ENCODE assay signal across 8 mouse cellular contexts in the genomic region with DNA sequence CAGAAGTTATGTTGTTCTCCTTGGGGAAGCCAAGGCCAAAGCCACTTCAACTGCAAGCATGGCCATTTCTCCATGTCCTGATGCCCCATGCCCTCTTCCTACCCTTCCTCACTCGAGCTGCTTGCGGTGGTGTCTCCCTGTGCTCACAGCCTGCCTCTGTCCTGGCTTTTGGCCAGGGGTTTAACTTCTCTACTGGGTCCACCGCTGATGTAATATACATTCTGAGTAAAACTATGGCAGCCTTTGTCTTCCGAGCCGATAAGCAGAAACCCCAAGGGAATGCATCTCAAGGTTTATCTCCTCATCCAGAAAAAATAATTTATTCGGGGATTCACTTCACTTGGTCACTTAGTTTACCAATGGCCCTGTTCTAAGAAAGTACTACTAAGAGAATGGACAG. TPM values are rescaled to one million over a fixed set of nuclear protein-coding genes. Genes with fewer than 3 reads are reported as not detected.
DNase-seq lines count a peak whose midpoint lies in the region; ATAC-seq and TF ChIP-seq lines count a peak whose summit lies in the region.
"Had no signal": no experiment of that assay in that cellular context is flagged by ENCODE, and none has a peak within 500 bp of the region (broad histone marks: within the 10 kb centered on the region; RNA-seq: fewer than 3 reads in every experiment).

No protein-coding gene starts in this region.

- H3K27me3 ChIP-seq in limb, embryonic 15.5 days, result no peaks in the 10 kb centered on the region
- no peaks in the 10 kb centered on the region for H3K27me3 ChIP-seq in limb, embryonic 10.5 days (ENCODE audit: low read depth, poor library complexity, severe bottlenecking)
- H3K27me3 ChIP-seq in heart, embryonic 14.5 days (ENCODE audit: control insufficient read depth, insufficient read depth, low read length), result no peaks in the 10 kb centered on the region

- no peak for TF ChIP-seq CTCF in bone marrow macrophage, adult 2 months (IDR thresholded peaks at IDR 0.05; ENCODE audit: low read depth, low read length)

- H3K4me1 ChIP-seq in limb, embryonic 15.5 days, result peaks cover 6% of the 10 kb centered on the region; the same call in 1 of the 2 replicates
- H3K4me1 ChIP-seq in limb, embryonic 10.5 days, result peaks cover 8% of the 10 kb centered on the region; the same call in 1 of the 2 replicates
- peaks cover 25% of the 10 kb centered on the region for H3K4me1 ChIP-seq in bone marrow macrophage, adult 2 months (ENCODE audit: control insufficient read depth, insufficient read depth, low read length)
- H3K4me1 ChIP-seq in heart, embryonic 14.5 days (ENCODE audit: control insufficient read depth in 2 of 2, insufficient read depth in 2 of 2, low read length in 2 of 2), result peaks cover 0 to 19% of the 10 kb centered on the region in 2 experiments; a peak in 1 of 4 replicates

- H3K9ac ChIP-seq in limb, embryonic 15.5 days, result no peak overlapping the region
- no peak overlapping the region; the same call in 1 of the 2 replicates for H3K9ac ChIP-seq in heart, embryonic 14.5 days (ENCODE audit: low read length)

- H3K9me3 ChIP-seq in limb, embryonic 15.5 days, result no peaks in the 10 kb centered on the region
- H3K9me3 ChIP-seq in limb, embryonic 10.5 days (replicated peaks), result no peaks in the 10 kb centered on the region
- H3K9me3 ChIP-seq in heart, embryonic 14.5 days (ENCODE audit: control insufficient read depth, low read length), result no peaks in the 10 kb centered on the region

- H3K4me3 ChIP-seq in limb, embryonic 15.5 days, result peak overlapping the region; percentile 69; the same call in 1 of the 2 replicates
- no peak overlapping the region for H3K4me3 ChIP-seq in limb, embryonic 10.5 days
- H3K4me3 ChIP-seq in bone marrow macrophage, adult 2 months (ENCODE audit: insufficient read depth, low read length), result peak overlapping the region; percentile 32; the same call in 1 of the 2 replicates
- H3K4me3 ChIP-seq in heart, embryonic 14.5 days (ENCODE audit: control insufficient read depth in 1 of 2, insufficient read depth in 1 of 2, low read depth in 1 of 2, low read length in 2 of 2), result no peak overlapping the region

- TF ChIP-seq POLR2A in bone marrow macrophage, adult 2 months (IDR thresholded peaks at IDR 0.05; ENCODE audit: borderline replicate concordance, low read depth, low read length), result no peak

- no peak for ATAC-seq in limb, embryonic 15.5 days (ENCODE audit: insufficient number of reproducible peaks, low FRiP score, low TSS enrichment, low read depth)
- no peak for ATAC-seq in heart, embryonic 14.5 days (ENCODE audit: insufficient number of reproducible peaks, insufficient read depth, low FRiP score, low read depth)

- 0 out of 2 replicates have a peak, but pooled peaks cover 5% of the 10 kb centered on the region for H3K36me3 ChIP-seq in limb, embryonic 15.5 days
- H3K36me3 ChIP-seq in limb, embryonic 10.5 days, result peaks cover 7% of the 10 kb centered on the region
- peaks cover 9% of the 10 kb centered on the region for H3K36me3 ChIP-seq in heart, embryonic 14.5 days (ENCODE audit: control insufficient read depth, insufficient read depth, low read length)

- DNase-seq in limb, embryonic 10.5 days (ENCODE audit: low spot score), result no peak
- DNase-seq in naive thymus-derived CD4-positive, alpha-beta T cell, adult 2 months (ENCODE audit: low read depth), result peak; percentile 51
- no peak for DNase-seq in adrenal gland, postnatal 36 days
- DNase-seq in adrenal gland, adult 8-10 months, result no peak

- H3K4me2 ChIP-seq in limb, embryonic 15.5 days, result no peak overlapping the region
- peak overlapping the region; percentile 68 for H3K4me2 ChIP-seq in heart, embryonic 14.5 days (ENCODE audit: low read length)

- H3K27ac ChIP-seq in limb, embryonic 15.5 days, result no peak overlapping the region
- H3K27ac ChIP-seq in limb, embryonic 10.5 days, result no peak overlapping the region
- peak overlapping the region; percentile 88 for H3K27ac ChIP-seq in bone marrow macrophage, adult 2 months (ENCODE audit: insufficient read depth, low read depth, low read length)
- H3K27ac ChIP-seq in heart, embryonic 14.5 days (replicated peaks in 1 of 2; ENCODE audit: control insufficient read depth in 1 of 2, insufficient read depth in 1 of 2, low read depth in 2 of 2, low read length in 2 of 2), result peak overlapping the region; percentile 66 to 71

- WGBS in limb, embryonic 15.5 days, result 77% methylated on average over 6 of the region's 6 CpGs
- 82% methylated on average over 6 of the region's 6 CpGs for whole genome bisulfite sequencing in limb, embryonic 10.5 days
- 38% methylated on average over 6 of the region's 6 CpGs for WGBS in heart, embryonic 14.5 days

RNA-seq across cellular contexts. Expression of a gene that starts 0.8 kb away (rescaled TPM):
- polyA plus RNA-seq in limb, embryonic 15.5 days (2015; fragmentation: Nextera tagmentation; extraction: Ambion mirVana), result 344 and 349 TPM in 2 replicates
- polyA plus RNA-seq in limb, embryonic 10.5 days (2016; fragmentation: Nextera tagmentation; extraction: Ambion mirVana), result 73.7 and 87.1 TPM in 2 replicates
- 8,073 and 8,193 TPM in 2 replicates for polyA plus RNA-seq in bone marrow macrophage, adult 2 months (2012; ENCODE audit: insufficient read depth, insufficient read length, missing spikeins)
- 299 and 301 TPM in 2 replicates for polyA plus RNA-seq in heart, embryonic 14.5 days (2014; fragmentation: Nextera tagmentation; extraction: Ambion mirVana)
- 100 to 1,000 TPM; 632 to 981 TPM for total RNA-seq in adrenal gland, postnatal 36 days (2021)
- 100 to 1,000 TPM; 769 to 879 (median 834) TPM for total RNA-seq in adrenal gland, adult 8-10 months (2022)

RNA-seq across cellular contexts. Expression of a gene that starts 13.8 kb away (rescaled TPM):
- polyA plus RNA-seq in limb, embryonic 15.5 days (2015; fragmentation: Nextera tagmentation; extraction: Ambion mirVana), result 0.10 TPM in 1 of 2 replicates, not detected in the other
- polyA plus RNA-seq in limb, embryonic 10.5 days (2016; fragmentation: Nextera tagmentation; extraction: Ambion mirVana), result 0.08 TPM in 1 of 2 replicates, not detected in the other
- not detected in 2 replicates for polyA plus RNA-seq in bone marrow macrophage, adult 2 months (2012; ENCODE audit: insufficient read depth, insufficient read length, missing spikeins)
- 0.11 and 0.15 TPM in 2 replicates for polyA plus RNA-seq in heart, embryonic 14.5 days (2014; fragmentation: Nextera tagmentation; extraction: Ambion mirVana)
- under 1 TPM; 0.16 to 0.17 TPM for total RNA-seq in adrenal gland, postnatal 36 days (2021)
- total RNA-seq in adrenal gland, adult 8-10 months (2022), result not detected
- total RNA-seq: left cerebral cortex, postnatal 14 days had no signal

RNA-seq across cellular contexts. Expression of a gene that starts 28.5 kb away (rescaled TPM):
- 7.3 and 7.5 TPM in 2 replicates for polyA plus RNA-seq in limb, embryonic 15.5 days (2015; fragmentation: Nextera tagmentation; extraction: Ambion mirVana)
- 9.8 and 12.1 TPM in 2 replicates for polyA plus RNA-seq in limb, embryonic 10.5 days (2016; fragmentation: Nextera tagmentation; extraction: Ambion mirVana)
- polyA plus RNA-seq in bone marrow macrophage, adult 2 months (2012; ENCODE audit: insufficient read depth, insufficient read length, missing spikeins), result 15.3 and 16.4 TPM in 2 replicates
- 6.1 TPM in 2 replicates for polyA plus RNA-seq in heart, embryonic 14.5 days (2014; fragmentation: Nextera tagmentation; extraction: Ambion mirVana)
- total RNA-seq in adrenal gland, postnatal 36 days (2021), result 10 to 100 TPM; 18.4 to 20.5 TPM
- total RNA-seq in adrenal gland, adult 8-10 months (2022), result 10 to 100 TPM; 20.0 to 25.0 (median 23.5) TPM

RNA-seq across cellular contexts. Expression of a gene that starts 39.3 kb away (rescaled TPM):
- not detected in 2 replicates for polyA plus RNA-seq in limb, embryonic 15.5 days (2015; fragmentation: Nextera tagmentation; extraction: Ambion mirVana)
- not detected in 2 replicates for polyA plus RNA-seq in limb, embryonic 10.5 days (2016; fragmentation: Nextera tagmentation; extraction: Ambion mirVana)
- polyA plus RNA-seq in bone marrow macrophage, adult 2 months (2012; ENCODE audit: insufficient read depth, insufficient read length, missing spikeins), result 0.23 and 0.33 TPM in 2 replicates
- not detected in 2 replicates for polyA plus RNA-seq in heart, embryonic 14.5 days (2014; fragmentation: Nextera tagmentation; extraction: Ambion mirVana)
- not detected for total RNA-seq in adrenal gland, postnatal 36 days (2021)
- total RNA-seq in adrenal gland, adult 8-10 months (2022), result under 1 TPM in 1 of 4 experiments, not detected in 3; 0.09 TPM

RNA-seq across cellular contexts. Expression of a gene that starts 39.4 kb away (rescaled TPM):
- not detected in 2 replicates for polyA plus RNA-seq in limb, embryonic 15.5 days (2015; fragmentation: Nextera tagmentation; extraction: Ambion mirVana)
- not detected in 2 replicates for polyA plus RNA-seq in limb, embryonic 10.5 days (2016; fragmentation: Nextera tagmentation; extraction: Ambion mirVana)
- polyA plus RNA-seq in bone marrow macrophage, adult 2 months (2012; ENCODE audit: insufficient read depth, insufficient read length, missing spikeins), result not detected in 2 replicates
- polyA plus RNA-seq in heart, embryonic 14.5 days (2014; fragmentation: Nextera tagmentation; extraction: Ambion mirVana), result not detected in 2 replicates
- not detected for total RNA-seq in adrenal gland, postnatal 36 days (2021)
- total RNA-seq in adrenal gland, adult 8-10 months (2022), result not detected
- total RNA-seq: left cerebral cortex, postnatal 14 days had no signal

Comparison
In these comparisons a context has a peak if more than half of its experiments do, and no peak if none do; other contexts are left out.
1. H3K4me3 ChIP-seq: peak in limb, embryonic 15.5 days (single experiment) and bone marrow macrophage, adult 2 months (single experiment); none in limb, embryonic 10.5 days (single experiment) and heart, embryonic 14.5 days (0 of 2).
2. H3K27ac ChIP-seq: peak in bone marrow macrophage, adult 2 months (single experiment) and heart, embryonic 14.5 days (2 of 2); none in limb, embryonic 15.5 days (single experiment) and limb, embryonic 10.5 days (single experiment).
3. RNA of a gene that starts 0.8 kb away (polyA plus RNA-seq): 8,073 to 8,193 TPM in bone marrow macrophage, adult 2 months; 344 to 349 TPM in limb, embryonic 15.5 days, 299 to 301 TPM in heart, embryonic 14.5 days and 73.7 to 87.1 TPM in limb, embryonic 10.5 days; every median in the first group is over 10 times any median in the second.